Mouse (Mus musculus) duodenum, adult 2 months (tissue): Measurements from ENCODE around the gene Sh3bp4. TPM values are rescaled to one million over a fixed set of nuclear protein-coding genes. Genes with fewer than 3 reads are reported as not detected.

ENCODE experiments used
- polyA plus RNA-seq: library from polyadenylated mRNA; depleted of rRNA; stranded (reverse); fragments of >200 nt; gene quantifications from 2 replicates; pipeline ENCODE4 v1.2.3, GENCODE M21; 2012; ENCODE audit warnings: low replicate concordance; rRNA removed

Sh3bp4 gene
- 4.1 and 6.2 TPM in 2 replicates for polyA plus RNA-seq

DNA sequence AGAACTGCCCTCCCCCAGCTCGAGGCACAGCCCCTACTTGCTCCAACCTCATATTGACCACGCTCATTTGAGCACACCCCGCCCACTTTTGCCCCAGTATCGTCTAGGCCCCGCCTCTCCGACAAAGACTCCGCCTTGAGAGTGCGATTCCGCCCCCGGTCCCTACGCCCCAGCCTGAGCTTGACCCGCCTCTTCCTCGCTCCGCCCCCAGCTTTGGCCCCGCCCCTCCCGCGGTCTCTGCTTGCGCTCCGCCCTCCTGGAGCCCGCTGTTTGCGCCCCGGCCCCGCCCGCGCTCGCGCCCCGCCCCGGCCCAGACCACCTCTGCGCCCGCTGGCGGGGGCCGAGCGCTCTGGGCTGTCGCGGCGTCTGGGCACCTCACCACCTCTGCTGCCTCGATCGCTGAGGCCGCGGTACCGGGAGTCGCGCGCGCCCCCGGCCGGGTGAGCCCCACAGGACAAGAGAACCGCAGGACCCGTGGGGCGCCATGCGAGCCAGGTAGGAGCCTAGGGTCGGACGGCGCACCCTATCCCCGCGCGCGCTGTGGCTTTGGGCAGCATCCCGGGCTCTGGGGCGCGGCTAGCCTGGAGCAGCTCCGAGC is at the start of gene Sh3bp4:
TSS of gene Sh3bp4 (plus strand) at position 313 of the 598 bp plus-strand sequence.

